Mouse (Mus musculus): ENCODE measurements at regions not wholly inside any gene's neighbourhood (a gene's known extent, or its start where the extent isn't known, plus 50 kb on each side); places are given as distances from the start of the nearest gene placed in this dataset.

DNA sequence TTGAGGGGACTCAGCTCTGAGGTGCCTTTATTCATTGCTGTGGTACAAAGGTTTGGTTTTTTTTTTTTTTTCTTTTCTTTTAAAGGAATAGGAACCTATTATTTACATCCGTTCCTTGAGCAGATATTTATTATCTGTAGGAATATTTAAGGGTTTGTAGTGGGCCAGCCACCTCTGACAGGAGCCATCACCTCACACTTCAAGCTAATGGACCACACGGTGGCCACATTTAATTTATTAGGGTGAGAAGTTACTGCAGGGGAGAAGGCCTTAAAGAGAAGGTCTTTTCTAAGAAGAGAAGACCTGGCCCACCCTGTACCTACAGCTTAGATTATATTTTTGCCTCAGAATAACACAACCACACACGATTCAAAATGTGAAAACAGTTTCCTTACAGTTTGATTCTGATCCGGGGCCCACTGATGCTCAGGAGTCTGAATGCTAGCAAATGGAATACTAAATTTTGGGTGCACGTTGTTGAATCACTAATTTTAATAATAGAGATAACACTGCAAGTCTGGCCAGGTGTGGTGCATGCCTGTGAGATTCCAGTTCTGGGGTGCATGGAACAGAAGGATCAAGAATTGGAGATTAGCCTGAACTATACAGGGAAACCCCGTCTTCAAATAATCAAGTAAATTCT lies 255.6 kb upstream of the Nfe2l3 start:
- intact Hi-C loops (cut with DNase I): loop anchor here (5.0 kb wide), 1 partner anchor 1960 kb away; no protein-coding TSS in a partner anchor

DNA sequence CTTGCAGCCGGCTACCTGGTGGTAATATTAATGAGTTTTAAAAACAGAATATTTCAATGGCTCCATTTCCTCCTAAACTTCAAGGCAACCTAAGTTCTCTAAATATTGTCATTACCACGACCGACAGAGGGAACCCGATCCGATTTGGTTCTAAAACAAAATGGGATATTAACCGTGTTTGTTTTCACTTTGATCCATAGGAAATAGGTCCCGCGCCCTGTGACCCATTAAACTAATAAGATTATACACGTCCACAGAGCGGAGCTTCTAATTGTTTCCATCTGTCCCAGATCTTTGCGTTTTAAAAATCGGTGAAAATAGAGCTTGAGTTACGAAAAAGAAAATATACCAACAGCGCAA lies 254.8 kb upstream of the Nfe2l3 start:
- intact Hi-C loops (cut with DNase I): loop anchor here (5.0 kb wide), 1 partner anchor 1960 kb away; no protein-coding TSS in a partner anchor

DNA sequence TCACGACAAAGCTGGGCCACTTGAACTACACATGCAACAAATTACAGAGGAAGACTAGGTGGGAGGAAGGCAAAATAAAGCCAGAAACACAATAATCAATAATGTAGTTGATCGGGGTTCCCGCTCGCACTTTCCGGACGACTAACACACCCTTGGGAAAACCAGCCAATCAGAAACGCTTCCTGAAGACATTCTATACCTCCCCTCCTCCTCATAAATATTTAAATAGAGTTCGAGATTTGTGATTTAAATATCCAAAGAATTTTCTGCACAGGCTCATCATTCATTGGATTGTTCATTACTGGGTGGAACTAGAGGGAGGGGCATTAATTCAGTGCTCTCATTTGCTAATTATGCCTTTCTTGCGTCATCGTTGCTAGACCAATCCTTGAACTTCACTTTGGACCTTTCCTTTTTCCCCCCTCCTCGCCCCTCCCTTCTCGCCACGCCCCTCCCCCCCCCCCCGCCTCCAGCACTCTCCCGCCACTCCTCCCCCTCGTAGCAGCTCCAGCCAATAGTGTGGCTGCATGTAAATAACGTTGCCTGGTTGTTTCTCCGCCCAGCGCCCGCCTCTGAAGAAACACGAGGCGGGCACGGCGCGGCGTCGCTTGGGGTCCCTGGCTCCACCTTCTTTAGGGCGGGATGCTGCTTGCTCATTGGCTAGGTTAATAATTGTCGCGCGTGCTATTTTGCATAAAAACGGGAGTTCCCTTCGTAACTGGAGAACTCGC lies 254.2 kb upstream of the Nfe2l3 start:
- intact Hi-C loops (cut with DNase I): loop anchor here (5.0 kb wide), 1 partner anchor 1961 kb away; no protein-coding TSS in a partner anchor

DNA sequence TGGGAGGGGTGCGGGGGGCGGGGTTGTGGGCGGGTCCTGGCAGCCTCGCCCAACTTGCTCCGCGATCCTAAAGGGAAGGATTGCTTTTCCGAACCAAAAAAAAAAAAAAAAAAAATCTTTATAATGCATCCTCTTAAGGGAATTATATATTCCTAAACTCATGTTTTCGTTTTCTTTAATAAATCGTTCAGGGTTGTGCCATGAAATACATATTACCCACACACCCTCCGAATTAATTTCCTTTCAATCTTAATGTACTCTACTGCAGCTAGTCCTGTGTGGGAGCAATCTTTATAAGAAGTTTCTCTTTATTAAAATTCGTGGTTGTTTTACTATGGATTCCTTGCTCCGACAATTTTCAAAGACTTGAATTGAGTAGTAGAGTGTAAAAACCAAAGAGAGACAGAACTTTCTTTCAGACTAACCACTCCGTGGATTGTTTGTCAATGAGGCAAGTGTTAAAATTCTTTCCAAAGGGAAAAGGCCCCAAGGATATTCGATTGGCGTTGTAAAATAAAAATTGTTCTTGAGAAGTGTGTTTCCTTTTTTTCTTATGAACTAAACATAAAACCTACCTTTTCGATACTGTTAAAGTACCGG lies 253.6 kb upstream of the Nfe2l3 start:
- intact Hi-C loops (cut with DNase I): loop anchor here (5.0 kb wide), 1 partner anchor 1962 kb away; no protein-coding TSS in a partner anchor

DNA sequence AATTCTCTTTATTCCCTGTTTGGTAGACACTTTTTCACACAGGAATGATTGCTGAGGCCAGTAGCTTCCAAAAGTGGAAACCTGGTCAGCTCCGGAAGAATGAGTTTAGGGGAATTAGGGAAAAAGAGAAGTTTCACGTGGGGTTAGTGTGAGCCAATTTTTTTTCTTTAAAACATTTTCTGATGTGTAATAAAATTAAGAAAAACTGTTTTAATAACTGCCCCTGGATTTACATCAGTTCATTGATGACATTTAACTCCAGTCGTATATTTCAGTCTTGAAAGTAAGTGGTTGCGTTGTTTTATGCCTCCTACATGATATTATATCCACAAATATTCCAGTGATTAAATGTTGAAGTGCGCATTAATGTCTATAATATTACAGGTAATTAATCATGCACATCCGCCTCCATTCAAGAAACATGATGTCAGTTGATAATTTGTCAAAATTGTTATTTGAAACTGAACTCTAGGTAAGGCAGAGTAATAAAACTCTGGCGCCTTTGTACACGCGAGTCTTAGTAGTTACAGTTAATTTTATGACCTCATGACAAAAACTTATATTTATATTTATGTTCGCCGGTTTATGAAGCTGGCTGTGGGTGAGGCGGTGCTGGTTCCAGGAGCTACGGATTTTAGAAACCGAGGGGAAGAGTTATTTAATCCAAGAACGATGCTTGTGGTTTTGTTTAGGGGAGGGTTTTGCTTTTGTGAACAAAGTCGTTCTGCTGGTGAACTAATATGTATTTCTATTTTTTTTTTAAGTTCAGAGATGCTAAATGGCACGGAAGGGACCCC lies 252.5 kb upstream of the Nfe2l3 start:
- intact Hi-C loops (cut with DNase I): loop anchor here (5.0 to 10.0 kb wide), 2 partner anchors 825 to 1963 kb away; no protein-coding TSS in a partner anchor

DNA sequence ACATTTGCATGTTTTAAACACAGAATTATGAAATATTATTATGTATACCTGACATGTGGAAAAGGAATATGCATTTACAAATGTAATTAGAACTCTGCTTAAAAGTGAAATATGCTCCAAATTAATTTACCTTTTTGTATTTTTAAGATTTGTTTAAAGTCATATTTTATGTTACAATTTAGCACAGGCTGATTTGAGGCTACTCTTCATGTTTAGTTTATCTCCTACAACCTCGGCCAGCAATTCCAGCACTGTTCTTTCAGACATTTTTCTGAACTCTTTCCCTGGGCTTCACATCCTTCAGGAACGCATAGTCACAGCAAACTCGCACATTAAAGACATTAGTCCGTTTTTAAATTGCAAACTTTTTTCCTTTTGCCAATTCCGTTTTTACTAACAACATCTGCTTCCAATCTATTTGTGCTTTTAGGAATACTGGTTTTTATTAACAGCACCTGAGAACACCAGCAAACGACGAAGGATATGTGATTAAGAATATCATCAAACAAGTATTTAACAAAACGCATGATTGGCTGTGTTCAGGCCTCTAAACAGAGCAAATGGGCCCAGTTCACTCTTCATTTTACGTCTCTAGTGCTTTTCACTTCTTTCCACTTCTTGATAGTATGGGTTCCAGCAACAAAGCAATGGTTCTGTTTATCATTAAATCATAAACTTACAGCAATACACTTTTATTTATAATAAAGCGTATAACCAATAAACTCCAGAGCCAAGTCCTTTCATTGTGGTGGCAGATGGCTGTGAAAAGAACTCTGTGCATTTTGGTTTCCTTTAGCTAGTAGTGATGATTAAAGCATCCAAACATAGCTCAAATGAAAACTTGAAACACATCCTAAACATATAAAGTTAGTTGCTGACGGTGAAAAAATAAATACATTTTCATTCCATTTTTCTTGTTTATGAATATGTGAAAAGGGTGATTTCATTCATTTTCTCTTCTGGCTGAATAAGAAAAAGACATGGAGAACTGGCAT lies 251.3 kb upstream of the Nfe2l3 start:
- intact Hi-C loops (cut with DNase I): loop anchor here (10.0 kb wide), 1 partner anchor 824 kb away; no protein-coding TSS in a partner anchor

DNA sequence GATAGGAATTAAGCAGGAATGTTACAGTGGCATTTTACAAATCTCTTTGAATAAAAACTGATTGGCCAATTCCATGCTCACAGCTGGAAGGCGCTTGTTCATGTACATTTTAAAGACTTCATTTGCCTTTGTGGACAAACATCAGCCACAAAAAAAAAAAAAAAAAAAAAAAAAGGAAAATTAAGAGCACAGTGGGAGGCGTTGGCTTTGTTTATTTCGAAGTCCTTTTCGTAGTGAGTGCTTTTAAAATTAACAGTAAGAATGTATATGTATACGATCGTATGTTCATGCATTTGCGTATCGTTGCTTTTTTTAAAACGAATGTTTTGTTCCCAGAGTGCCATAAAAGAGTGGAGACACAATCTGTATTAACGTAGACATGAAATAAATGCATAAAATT lies 250.6 kb upstream of the Nfe2l3 start:
- intact Hi-C loops (cut with DNase I): loop anchor here (10.0 kb wide), 1 partner anchor 823 kb away; no protein-coding TSS in a partner anchor

DNA sequence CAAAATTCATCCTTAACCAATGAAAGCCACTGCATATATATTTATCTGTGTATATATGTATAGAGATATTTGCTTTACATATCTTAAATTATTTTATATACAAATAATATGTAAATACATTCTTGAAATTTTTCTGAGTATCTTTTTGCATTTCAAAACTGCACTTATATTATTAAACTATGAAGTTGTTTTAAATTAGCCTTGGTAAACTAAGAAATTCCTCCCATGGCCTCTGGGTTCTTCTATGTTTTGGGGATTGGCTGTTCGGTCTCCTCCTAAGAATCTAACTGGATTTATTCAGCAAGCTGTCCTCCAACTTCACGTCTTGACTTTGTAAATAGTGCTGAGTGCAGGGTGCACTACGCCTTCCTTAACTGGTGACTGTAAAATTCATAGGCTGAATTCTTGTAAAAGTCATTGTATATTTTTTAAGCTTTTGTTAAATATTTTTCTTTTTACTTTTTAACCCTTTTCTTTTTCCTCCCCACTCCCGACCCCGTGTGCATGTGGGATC lies 249.6 kb upstream of the Nfe2l3 start:
- intact Hi-C loops (cut with DNase I): loop anchor here (10.0 kb wide), 1 partner anchor 822 kb away; no protein-coding TSS in a partner anchor

DNA sequence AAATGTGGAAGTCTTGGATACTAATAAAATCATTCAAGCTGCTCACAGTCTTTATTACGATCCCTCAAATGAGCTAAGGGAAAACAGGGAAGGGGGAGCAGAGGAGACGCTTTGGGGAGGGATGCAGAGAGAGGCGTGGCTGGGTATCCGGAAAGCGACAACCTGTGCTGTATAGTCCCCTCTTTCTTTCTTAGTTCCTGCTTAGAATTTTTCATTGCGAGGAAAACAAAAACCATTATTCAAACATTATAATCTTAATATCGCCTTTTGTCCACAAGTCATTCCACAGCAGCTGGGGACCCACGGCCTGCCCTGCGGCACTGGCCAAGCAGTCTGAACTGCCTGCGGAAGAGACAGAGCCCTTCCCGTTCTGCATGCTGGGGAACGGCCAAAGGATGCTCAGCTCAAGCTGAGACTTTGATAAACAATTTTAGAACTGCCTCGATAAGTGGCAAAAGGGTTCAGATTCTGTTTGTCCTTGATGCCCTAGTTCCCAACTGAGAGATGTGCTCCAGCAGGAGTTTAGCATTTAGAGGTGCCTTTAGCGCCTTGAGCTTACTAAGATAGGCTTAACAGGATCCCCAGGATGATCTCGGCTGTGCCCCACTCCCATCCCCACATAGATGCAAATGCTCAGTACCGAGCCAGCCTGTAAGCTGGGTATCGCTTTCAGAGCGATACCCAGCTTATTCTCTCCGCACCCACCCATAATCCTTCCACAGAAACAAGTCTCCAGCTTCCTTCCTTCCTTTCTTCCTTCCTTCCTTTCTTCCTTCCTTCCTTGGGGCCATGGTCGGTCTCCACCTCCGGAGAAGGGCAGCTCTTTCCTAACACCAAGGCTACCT lies 248.7 kb upstream of the Nfe2l3 start:
- intact Hi-C loops (cut with DNase I): loop anchor here (10.0 kb wide), 1 partner anchor 821 kb away; no protein-coding TSS in a partner anchor

DNA sequence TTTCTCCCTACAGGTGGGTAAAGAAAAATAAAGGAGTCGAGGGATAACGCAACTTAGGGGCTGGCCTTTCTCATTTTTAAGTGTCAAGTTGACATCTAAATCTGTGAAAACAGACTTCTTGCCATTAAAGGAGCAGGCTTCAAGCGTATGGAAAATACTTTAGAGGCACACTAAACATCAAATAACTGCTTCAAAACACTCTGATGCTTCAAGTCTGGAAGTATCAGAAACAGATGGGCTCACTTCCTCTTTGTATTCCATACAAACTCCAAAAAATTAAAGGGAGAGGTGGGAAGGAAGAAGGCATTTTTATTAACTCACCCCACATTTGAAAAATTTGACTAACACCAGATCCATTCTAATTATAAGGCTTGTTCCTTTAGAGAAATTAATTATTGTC lies 248.0 kb upstream of the Nfe2l3 start:
- intact Hi-C loops (cut with DNase I): loop anchor here (10.0 kb wide), 1 partner anchor 820 kb away; no protein-coding TSS in a partner anchor

DNA sequence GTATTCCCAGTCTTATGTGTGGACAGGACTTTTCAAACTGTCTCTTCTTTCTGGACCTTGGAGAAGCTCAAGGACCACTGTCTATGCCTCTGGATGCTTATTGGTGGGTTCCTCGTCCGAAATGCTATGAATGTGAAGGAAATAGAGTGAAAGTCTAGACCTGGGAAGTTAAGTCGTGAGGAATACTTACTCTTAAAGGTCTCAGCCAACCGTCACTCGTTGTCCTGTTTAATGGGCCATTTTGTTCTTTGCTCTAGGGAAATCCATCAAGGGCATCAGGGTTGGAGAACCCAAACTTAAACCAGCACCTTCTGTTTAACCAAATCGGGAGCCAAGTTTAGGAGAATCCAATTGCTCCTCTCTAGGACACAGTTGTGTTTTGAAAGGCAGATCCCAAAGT lies 247.3 kb upstream of the Nfe2l3 start:
- intact Hi-C loops (cut with DNase I): loop anchor here (5.0 to 10.0 kb wide), 2 partner anchors 820 to 1042 kb away; no protein-coding TSS in a partner anchor

DNA sequence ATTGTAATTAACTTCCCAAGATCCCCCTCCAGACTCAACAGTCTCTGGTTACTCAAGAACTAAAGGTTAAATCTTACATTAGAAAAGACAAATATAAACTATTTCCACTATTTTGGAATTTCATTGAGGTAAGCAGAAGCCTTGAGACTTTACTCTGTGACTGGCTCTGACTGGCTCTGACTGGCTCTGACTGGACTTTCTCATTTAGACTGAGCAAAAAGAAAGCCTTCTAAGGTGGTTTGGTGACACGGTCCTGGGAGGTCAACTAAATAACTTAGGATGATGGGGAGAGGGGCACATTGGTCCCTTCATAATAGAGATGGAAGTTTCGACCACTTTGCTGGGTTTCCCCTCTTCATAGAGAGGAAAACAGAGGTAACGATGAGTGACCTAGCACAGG lies 243.3 kb upstream of the Nfe2l3 start:
- intact Hi-C loops (cut with DNase I): loop anchor here (5.0 to 10.0 kb wide), 2 partner anchors 816 to 1038 kb away; no protein-coding TSS in a partner anchor

DNA sequence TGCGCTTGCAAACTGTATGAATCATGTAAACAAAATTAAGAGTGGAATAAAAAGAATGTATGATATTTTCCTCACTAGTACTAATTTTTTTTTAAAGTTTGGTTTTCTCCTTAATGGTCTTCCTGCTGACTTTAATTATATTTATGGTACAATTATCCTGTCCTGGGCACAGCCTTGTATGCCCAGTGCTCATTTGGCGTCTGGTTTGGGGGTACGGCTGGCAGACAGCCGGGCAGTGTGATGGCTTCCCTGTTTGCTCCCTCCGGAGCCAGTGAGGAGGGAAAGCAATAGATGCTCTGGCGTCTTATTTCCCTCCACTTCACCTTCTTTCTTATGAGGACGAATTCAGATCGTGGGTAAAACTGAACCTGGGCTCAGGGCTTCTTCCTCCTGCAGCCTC lies 239.6 kb upstream of the Nfe2l3 start:
- intact Hi-C loops (cut with DNase I): no loop called here

DNA sequence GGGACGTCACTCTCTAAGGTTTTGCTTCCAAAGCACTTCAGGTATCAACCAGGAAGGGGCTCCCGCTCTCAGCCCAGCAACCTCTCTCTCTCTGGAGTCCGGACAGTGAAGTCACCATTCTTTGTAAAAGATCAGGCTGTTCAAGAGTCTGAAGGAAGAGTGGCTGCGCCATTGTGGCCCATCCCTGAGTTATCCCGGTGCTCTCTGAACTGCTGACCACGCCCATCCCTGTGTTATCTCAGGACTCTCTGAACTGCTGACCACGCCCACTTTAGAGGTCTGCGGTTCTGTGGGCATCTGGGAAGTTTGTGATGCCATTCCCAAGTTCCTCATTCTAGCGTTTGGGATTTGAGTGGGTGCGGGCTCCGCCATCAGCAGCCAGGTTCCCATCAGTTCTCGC lies 239.1 kb upstream of the Nfe2l3 start:
- intact Hi-C loops (cut with DNase I): no loop called here

DNA sequence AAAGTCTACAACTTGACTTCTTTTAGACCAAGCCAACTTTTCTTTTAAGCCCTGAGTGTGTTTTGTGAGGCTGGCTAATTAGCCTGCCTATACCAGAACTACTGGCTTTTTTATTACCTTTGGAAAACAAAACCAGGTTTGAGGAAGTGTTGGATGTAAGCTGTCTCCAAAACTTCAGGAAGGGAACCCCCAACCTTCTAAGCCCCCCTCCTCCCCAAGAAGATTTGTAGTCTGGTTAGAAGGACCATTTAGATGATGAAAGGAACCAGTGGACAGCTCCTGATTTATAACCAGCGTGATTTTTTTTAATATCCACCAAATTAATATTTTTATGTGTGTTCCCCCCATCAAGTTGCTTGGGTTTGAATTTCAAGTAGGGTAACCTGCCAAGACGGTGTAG lies 236.1 kb upstream of the Nfe2l3 start:
- intact Hi-C loops (cut with DNase I): no loop called here

DNA sequence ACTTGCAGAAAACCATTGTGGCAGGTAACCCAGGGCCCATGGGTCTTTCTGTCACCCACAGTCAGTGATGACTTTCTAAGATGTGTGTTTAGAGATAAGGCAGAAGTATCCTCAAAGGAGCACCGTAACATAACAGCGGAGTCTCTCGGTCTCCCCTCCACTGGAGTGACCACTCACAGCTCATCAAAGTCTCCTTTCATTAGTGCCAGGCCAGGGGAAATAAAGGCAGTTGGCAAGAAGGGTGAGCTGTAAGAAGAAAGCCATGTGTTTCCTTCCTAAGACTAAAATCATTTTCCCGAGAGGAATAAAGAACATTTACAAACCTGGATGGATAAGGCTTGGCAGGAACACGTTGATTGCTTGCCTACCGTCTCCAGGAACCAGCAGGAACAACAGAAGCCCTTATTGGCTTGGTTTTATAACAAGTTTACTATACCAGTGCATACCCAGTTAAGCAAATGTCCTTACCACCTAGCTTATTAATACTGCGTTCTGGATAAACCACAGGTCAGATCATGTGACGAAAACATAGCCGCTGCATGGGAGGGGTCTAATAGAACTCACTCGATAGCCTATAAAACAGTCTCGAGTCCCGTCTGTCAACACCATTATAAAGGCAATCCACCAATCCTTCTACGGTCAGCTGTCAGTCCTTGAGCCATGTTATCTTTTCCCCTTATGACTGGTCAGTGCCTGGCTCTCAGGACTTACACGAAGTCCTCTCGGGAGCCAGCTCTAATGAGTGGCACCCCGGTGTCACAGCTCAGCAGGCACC lies 235.3 kb upstream of the Nfe2l3 start:
- intact Hi-C loops (cut with DNase I): no loop called here

DNA sequence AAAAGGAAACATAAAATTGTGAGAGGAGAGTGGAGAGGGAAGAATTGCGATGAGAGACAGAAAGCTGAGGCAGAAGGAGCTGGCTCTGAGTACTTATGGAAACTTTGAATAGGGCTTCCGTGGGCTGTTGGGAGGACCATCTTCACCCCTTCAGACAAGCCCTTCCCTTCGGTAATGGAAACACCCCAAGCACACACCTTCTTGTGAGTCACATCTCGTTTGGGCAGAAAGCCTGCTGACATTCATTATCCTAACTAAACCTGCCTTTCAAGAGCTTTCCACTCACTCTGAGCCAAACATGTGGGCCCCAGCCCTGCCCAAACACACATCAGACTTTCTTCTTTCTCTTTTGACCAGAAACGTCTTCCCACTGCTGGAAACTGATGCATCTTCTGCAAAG lies 232.3 kb upstream of the Nfe2l3 start:
- intact Hi-C loops (cut with DNase I): no loop called here

DNA sequence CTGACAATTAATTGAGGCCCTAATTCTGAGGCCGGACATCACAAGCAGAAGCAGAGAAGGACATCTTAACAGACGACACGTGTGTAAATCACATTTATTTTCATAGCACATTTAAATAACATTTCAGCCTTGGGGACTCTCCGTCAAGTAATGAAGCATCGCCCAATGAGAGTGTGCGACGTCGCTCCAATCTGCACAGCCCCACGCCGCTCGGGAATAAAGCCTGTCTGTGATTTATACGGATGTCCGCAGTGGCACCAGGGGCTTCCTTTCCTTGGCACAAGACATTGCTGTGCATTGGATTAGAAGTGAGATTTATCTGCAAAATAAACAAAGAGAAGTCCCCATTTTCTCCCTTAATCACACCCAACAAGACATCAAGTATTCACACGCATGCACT lies 231.6 kb upstream of the Nfe2l3 start:
- intact Hi-C loops (cut with DNase I): no loop called here
